Mouse (Mus musculus) neural tube, embryonic 14.5 days (tissue): ENCODE measurements around the gene Nav1. TPM values are rescaled to one million over a fixed set of nuclear protein-coding genes. Genes with fewer than 3 reads are reported as not detected.

Experiments
- ATAC-seq: fragments of 200-750 bp; cut with Nextera tagmentation; 2 replicates; pipeline ENCODE4 v1.8.0; 2017; ENCODE audit warnings: low read depth, mild to moderate bottlenecking, moderate TSS enrichment, moderate library complexity
- H3K27ac ChIP-seq: fragments of 300-500 bp; sonication (generic); 2 replicates; pipeline ENCODE4 v1.5.1; 2014; ENCODE audit warnings: low read depth, mild to moderate bottlenecking, control low read depth, low read length, moderate library complexity, mixed read lengths
- H3K27me3 ChIP-seq: fragments of 300-500 bp; sonication (generic); 2 replicates; pipeline ENCODE4 v1.6.1; 2014; ENCODE audit warnings: low read length; ENCODE audit not compliant: control insufficient read depth, insufficient read depth
- H3K36me3 ChIP-seq: fragments of 300-500 bp; sonication (generic); 2 replicates; pipeline ENCODE4 v1.6.1; 2014; ENCODE audit warnings: low read length, mixed read lengths; ENCODE audit not compliant: control insufficient read depth, insufficient read depth
- H3K4me1 ChIP-seq: fragments of 300-500 bp; sonication (generic); 2 replicates; pipeline ENCODE4 v1.6.1; 2014; ENCODE audit warnings: low read length; ENCODE audit not compliant: control insufficient read depth, insufficient read depth
- H3K4me2 ChIP-seq: fragments of 300-500 bp; sonication (generic); 2 replicates; pipeline ENCODE4 v1.6.1; 2014; ENCODE audit warnings: mild to moderate bottlenecking, low read depth, low read length, control low read depth
- H3K4me3 ChIP-seq: fragments of 300-500 bp; sonication (generic); 2 replicates; pipeline ENCODE4 v1.5.1; 2014; ENCODE audit warnings: low read depth, low read length, control low read depth, mixed read lengths
- H3K9ac ChIP-seq: fragments of 300-500 bp; sonication (generic); replicated peaks from 2 replicates; pipeline ENCODE4 v1.6.1; 2014; ENCODE audit warnings: low read depth, mild to moderate bottlenecking, control low read depth, low read length, mixed read lengths
- H3K9me3 ChIP-seq: fragments of 300-500 bp; sonication (generic); 2 replicates; pipeline ENCODE4 v1.6.1; 2016; ENCODE audit warnings: low read length; ENCODE audit not compliant: control insufficient read depth
- WGBS: fragments of 180-500 bp; shearing (Covaris S2); extraction: QIAGEN DNeasy Blood & Tissue Kit; methylation state at CpG from one replicate; pipeline ENCODE4 v1.1.7; 2014; 5-methylcytosine and 5-hydroxymethylcytosine counted together
- polyA plus RNA-seq: library from polyadenylated mRNA; unstranded; fragments of >200 nt; fragmentation: Nextera tagmentation; extraction: Ambion mirVana; gene quantifications from 2 replicates; pipeline ENCODE4 v1.2.1, GENCODE M21; 2014

Gene Nav1
- polyA plus RNA-seq, 1 experiment from 2014 or later = 64.9 TPM

GRCm38 (mm10) chr1:135605530-135605929, 1.6 kb downstream of the Nav1 start:
- H3K27me3 ChIP-seq = no peaks in the 10 kb centered on the region
- no peaks in the 10 kb centered on the region for H3K9me3 ChIP-seq
- 78% methylated on average over 5 of the region's 5 CpGs for WGBS
- H3K36me3 ChIP-seq = no peaks in the 10 kb centered on the region
- no peak for ATAC-seq
- H3K4me1 ChIP-seq = peaks cover 11% of the 10 kb centered on the region
- no peak overlapping the region for H3K27ac ChIP-seq
- H3K9ac ChIP-seq = no peak overlapping the region
- no peak overlapping the region for H3K4me3 ChIP-seq
- no peak overlapping the region for H3K4me2 ChIP-seq

DNA sequence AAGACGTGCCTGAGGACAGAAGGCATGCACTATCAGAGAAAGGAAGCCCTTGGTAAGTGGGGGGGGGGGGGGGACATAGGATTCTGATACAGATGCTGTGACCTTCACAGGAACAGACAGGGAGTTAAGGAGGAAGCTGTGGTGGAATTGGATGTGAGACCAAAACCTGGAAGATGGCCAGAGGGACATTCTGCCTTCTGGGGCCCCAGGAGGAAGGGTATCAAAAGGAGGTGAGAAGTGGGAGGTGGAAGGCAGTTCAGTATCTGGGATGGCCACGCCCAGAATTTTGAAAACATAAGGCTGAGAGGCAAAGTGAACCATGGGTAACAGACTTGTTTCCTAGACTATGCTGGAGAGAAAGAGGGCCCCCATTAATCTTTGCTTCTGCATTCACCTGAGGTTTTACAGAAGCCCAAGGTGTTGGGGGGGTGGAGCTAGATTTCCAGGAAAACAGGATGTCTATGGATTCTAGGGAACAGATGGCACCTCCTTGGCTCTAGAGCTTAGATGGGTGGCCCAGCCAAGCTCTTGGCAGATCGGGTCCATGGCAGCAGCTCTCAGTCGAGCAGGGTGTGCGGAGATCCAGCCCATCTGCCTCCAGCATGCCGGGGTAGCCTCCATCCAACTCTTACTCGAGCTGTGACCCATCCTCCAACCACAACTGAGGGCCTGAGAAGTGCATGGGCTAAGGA, 2.6 kb downstream of the Nav1 start:
- Histone ChIP-seq H3K9ac (no peak overlapping the region), H3K4me3 (no peak overlapping the region), H3K27ac (no peak overlapping the region), H3K4me1 (peaks cover 16% of the 10 kb centered on the region), H3K4me2 (no peak overlapping the region), H3K27me3 (no peaks in the 10 kb centered on the region), H3K9me3 (no peaks in the 10 kb centered on the region), H3K36me3 (no peaks in the 10 kb centered on the region)
- ATAC-seq = no peak
- 87% methylated on average over 7 of the region's 7 CpGs for WGBS

GRCm38 (mm10) chr1:135603121-135603870, 3.8 kb downstream of the Nav1 start:
- no peaks in the 10 kb centered on the region for H3K9me3 ChIP-seq
- H3K4me1 ChIP-seq = peaks cover 16% of the 10 kb centered on the region
- no peaks in the 10 kb centered on the region for H3K36me3 ChIP-seq
- no peak overlapping the region for H3K4me2 ChIP-seq
- ATAC-seq = peak; percentile 56; the same call in 1 of the 2 replicates
- no peak overlapping the region for H3K4me3 ChIP-seq
- H3K27ac ChIP-seq = peak overlapping the region; percentile 52; the same call in 1 of the 2 replicates
- no peaks in the 10 kb centered on the region for H3K27me3 ChIP-seq
- 29% methylated on average over 11 of the region's 11 CpGs for WGBS
- no peak overlapping the region for H3K9ac ChIP-seq

DNA sequence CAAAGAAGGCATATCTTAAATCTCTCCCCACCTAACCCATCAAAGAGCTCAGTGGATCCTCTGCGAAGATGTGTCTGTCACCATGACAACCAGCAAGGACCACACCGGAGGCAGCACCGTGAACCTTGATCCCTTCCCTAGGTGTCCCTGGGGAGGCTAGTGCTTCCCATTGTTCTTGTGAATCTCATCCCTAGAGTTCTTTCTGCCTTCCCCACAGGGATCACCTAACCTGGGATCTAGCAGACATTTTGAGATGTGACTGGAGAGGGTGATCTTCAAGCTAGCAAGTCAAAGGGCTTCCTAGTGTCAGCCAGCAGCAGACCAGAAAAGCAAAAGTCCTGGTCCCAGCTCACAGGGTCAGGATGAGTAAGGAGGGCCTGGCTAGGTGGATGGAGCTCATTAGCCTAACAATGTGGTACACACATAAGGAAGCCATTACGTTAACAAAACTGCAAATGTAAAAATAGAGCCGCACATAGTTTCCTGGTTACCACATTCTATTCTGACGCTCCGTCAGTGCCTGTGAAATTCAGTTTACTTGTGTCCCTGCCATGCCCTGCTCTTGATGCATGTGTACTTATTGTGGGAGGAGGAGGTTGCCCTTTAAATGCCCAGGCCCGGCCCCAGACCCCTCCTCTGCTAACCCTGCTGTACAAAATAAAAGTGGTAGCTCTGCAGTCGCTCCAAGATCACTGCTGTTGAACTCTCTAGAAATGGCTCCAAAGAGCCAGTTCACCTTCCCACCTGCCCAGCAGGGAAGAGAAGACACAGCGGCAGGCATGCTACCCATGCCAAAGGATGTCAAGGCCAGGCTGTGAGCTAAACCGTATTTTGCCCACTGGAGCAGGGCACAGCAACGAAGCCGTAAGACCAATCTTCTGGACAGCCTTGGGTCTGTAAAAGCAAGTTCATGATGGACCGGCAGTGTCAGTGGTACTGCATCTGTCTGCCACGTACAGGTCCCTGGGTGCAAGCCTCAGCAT, 6.8 kb downstream of the Nav1 start:
- WGBS = 48% methylated on average over 15 of the region's 15 CpGs
- H3K4me2 ChIP-seq = no peak overlapping the region
- no peak overlapping the region for H3K27ac ChIP-seq
- no peaks in the 10 kb centered on the region for H3K9me3 ChIP-seq
- no peak for ATAC-seq
- peaks cover 16% of the 10 kb centered on the region for H3K4me1 ChIP-seq
- H3K27me3 ChIP-seq = no peaks in the 10 kb centered on the region
- no peak overlapping the region for H3K9ac ChIP-seq
- H3K36me3 ChIP-seq = no peaks in the 10 kb centered on the region
- H3K4me3 ChIP-seq = no peak overlapping the region

DNA sequence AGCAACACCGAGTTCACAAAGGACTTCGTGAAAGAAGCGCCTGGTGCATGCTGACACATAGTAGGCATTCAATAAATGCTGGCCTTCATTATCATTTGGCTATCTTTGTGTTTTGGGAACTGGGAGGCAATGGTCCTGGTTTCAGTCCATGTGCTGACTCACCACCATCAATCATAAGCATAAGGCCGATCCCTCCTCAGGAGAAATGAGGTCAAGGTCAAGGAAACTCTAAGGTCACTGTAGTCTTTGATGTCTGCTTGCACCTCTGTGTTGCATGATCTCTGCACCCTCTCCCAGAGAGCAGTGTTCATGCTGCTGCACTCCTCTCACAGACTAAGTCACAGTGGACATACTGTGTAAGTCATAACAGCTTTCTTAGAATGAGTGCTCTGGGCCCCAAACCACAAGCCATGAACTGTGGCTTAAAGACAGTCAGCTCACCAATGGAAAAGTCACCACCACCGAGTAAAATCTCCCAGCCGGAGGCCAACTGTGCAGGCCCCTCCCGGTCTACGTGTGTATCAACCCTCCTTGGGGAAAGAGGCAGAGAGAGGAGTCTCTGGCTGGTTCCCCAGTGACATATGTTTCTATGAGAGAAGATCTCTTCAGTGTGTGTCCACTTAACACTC, 8.7 kb downstream of the Nav1 start:
- Histone ChIP-seq H3K9me3 (no peaks in the 10 kb centered on the region), H3K27ac (no peak overlapping the region), H3K4me3 (no peak overlapping the region), H3K4me2 (no peak overlapping the region), H3K36me3 (no peaks in the 10 kb centered on the region), H3K4me1 (peaks cover 16% of the 10 kb centered on the region), H3K9ac (no peak overlapping the region), H3K27me3 (no peaks in the 10 kb centered on the region)
- no peak for ATAC-seq
- 77% methylated on average over 8 of the region's 8 CpGs for WGBS

- Histone ChIP-seq H3K9me3 (no peaks in the 10 kb centered on the region), H3K4me2 (no peak overlapping the region), H3K36me3 (no peaks in the 10 kb centered on the region), H3K9ac (no peak overlapping the region), H3K4me3 (no peak overlapping the region), H3K27me3 (no peaks in the 10 kb centered on the region), H3K4me1 (no peaks in the 10 kb centered on the region), H3K27ac (no peak overlapping the region)
- no peak for ATAC-seq
- WGBS = 49% methylated on average over 9 of the region's 9 CpGs
Measured at GRCm38 (mm10) chr1:135594279-135594903, 12.7 kb downstream of the Nav1 start.

DNA sequence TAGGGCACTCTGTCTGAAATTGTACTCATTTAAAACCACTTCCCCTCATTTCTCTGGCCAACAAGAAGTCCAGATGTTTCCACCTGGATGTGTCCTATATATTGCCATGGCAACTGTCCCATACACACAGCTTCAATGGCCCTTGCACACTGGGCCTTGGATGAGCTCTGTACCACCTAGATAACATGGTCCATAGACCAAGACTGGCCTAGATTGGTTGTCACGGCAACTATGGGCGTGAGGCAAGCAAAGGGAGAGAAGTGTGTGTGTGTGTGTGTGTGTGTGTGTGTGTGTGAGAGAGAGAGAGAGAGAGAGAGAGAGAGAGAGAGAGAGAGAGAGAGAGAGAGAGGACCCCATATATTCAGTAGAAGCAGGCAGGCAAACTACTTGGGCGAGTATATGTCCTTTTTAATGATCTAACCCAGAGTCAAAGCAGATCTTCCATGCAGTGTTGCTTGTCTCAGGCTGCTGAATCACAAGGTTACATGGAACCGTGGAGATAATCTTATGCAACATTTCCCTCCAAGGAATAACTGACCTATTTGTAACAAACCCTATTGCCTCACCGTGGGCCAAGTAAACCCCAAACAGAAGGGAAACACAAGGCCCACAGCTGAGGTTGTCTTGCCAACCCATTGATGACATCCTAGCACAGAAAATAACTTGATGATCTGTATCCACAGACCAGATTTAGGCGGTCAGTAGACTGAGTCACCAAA, 13.4 kb downstream of the Nav1 start:
- H3K36me3 ChIP-seq = no peaks in the 10 kb centered on the region
- H3K4me1 ChIP-seq = peaks cover under 1% of the 10 kb centered on the region
- no peak overlapping the region for H3K4me2 ChIP-seq
- no peak overlapping the region for H3K4me3 ChIP-seq
- H3K27ac ChIP-seq = no peak overlapping the region
- no peaks in the 10 kb centered on the region for H3K27me3 ChIP-seq
- WGBS = 69% methylated on average over 6 of the region's 6 CpGs
- H3K9ac ChIP-seq = no peak overlapping the region
- no peaks in the 10 kb centered on the region for H3K9me3 ChIP-seq
- no peak for ATAC-seq

DNA sequence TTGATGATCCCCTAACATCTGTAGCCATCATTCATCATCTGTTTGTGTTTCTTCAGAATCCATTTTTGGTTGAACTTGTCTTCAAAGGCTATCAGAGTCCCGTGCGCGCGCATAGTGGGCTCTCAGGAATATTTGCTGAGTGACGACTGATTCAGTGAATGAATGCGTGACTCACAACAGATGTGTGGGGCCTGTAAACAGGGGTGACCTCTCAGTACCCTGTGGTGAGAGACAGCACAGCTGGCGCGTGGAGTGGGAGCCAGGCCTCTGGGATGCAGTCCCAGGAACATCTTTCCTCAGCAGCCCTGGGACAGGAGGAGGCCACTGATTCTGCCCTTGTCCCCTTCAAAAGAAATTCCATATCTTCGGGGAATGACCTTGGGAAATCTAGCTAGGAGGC, 16.3 kb downstream of the Nav1 start:
- Histone ChIP-seq H3K27me3 (no peaks in the 10 kb centered on the region), H3K9me3 (no peaks in the 10 kb centered on the region), H3K4me1 (peaks cover 14% of the 10 kb centered on the region), H3K4me3 (no peak overlapping the region), H3K27ac (no peak overlapping the region), H3K4me2 (no peak overlapping the region), H3K36me3 (no peaks in the 10 kb centered on the region), H3K9ac (no peak overlapping the region)
- 79% methylated on average over 9 of the region's 9 CpGs for WGBS
- no peak for ATAC-seq
